ENCODE assay signal across 29 mouse cellular contexts in the genomic region with DNA sequence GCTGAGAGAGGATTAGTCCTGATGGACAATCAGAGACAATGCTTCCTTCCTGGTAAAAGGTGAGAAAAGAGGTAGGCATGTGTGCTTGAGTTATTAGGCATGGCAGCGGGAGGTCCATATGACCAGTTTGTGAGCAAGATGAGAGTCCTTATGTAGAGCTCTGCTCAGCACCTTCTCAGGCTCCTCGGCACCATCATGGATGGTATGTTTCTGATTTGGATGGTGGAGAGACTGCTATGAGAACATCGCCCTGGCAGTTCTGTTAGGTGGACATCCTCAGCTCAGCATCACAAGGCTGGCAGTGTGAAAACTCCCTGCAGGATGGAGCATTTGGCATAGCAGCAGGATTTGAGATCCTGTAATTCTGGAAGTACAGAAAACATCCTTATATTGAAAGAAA.
DNase-seq lines count a peak whose midpoint lies in the region; ATAC-seq and TF ChIP-seq lines count a peak whose summit lies in the region.
"Had no signal": no experiment of that assay in that cellular context is flagged by ENCODE, and none has a peak within 500 bp of the region (broad histone marks: within the 10 kb centered on the region; RNA-seq: fewer than 3 reads in every experiment).

No protein-coding gene starts in this region.

- H3K36me3 ChIP-seq in hindbrain, postnatal 0 days (ENCODE audit: insufficient read depth, low read length) = no peaks in the 10 kb centered on the region
- no peaks in the 10 kb centered on the region for H3K36me3 ChIP-seq in hindbrain, embryonic 11.5 days (ENCODE audit: control insufficient read depth, insufficient read depth, low read length)
- H3K36me3 ChIP-seq: embryonic facial prominence, embryonic 13.5 days; forebrain, embryonic 10.5 days; forebrain, embryonic 15.5 days; G1E; heart, embryonic 13.5 days; liver, embryonic 12.5 days; neural tube, embryonic 15.5 days had no signal

- no peak overlapping the region for H3K9ac ChIP-seq in hindbrain, postnatal 0 days (replicated peaks; ENCODE audit: low read length)
- H3K9ac ChIP-seq in hindbrain, embryonic 11.5 days (ENCODE audit: low read depth, low read length) = no peak overlapping the region
- H3K9ac ChIP-seq: embryonic facial prominence, embryonic 13.5 days; forebrain, embryonic 15.5 days; heart, embryonic 13.5 days; liver, embryonic 12.5 days; liver, postnatal 0 days; neural tube, embryonic 15.5 days had no signal

- no peaks in the 10 kb centered on the region for H3K9me3 ChIP-seq in hindbrain, postnatal 0 days (ENCODE audit: low read length)
- no peaks in the 10 kb centered on the region for H3K9me3 ChIP-seq in hindbrain, embryonic 11.5 days (ENCODE audit: control insufficient read depth, low read length)
- H3K9me3 ChIP-seq: embryonic facial prominence, embryonic 13.5 days; forebrain, embryonic 10.5 days; forebrain, embryonic 15.5 days; G1E; heart, embryonic 13.5 days; liver, embryonic 12.5 days; neural tube, embryonic 15.5 days had no signal

- no peak for TF ChIP-seq CTCF in hindbrain, postnatal 0 days (IDR thresholded peaks at IDR 0.05; ENCODE audit: low read depth)

- no peaks in the 10 kb centered on the region for H3K4me1 ChIP-seq in hindbrain, postnatal 0 days (ENCODE audit: insufficient read depth, low read length)
- H3K4me1 ChIP-seq in hindbrain, embryonic 11.5 days (replicated peaks; ENCODE audit: control insufficient read depth, insufficient read depth, low read length) = no peaks in the 10 kb centered on the region
- H3K4me1 ChIP-seq: embryonic facial prominence, embryonic 13.5 days; forebrain, embryonic 10.5 days; forebrain, embryonic 15.5 days; heart, embryonic 13.5 days; liver, embryonic 12.5 days; neural tube, embryonic 15.5 days had no signal

- peak; percentile 77 for ATAC-seq in hindbrain, postnatal 0 days
- ATAC-seq in hindbrain, embryonic 11.5 days (ENCODE audit: low FRiP score) = no peak
- peak; percentile 99 for ATAC-seq in cerebellum, adult (ENCODE audit: insufficient number of reproducible peaks, low FRiP score, low TSS enrichment)
- ATAC-seq: forebrain, embryonic 15.5 days; intestine, embryonic 16.5 days; liver, embryonic 12.5 days; liver, postnatal 0 days had no signal

- H3K27ac ChIP-seq in hindbrain, postnatal 0 days = no peak overlapping the region
- H3K27ac ChIP-seq in hindbrain, embryonic 11.5 days (ENCODE audit: low read depth, low read length) = no peak overlapping the region
- H3K27ac ChIP-seq: embryonic facial prominence, embryonic 13.5 days; forebrain, embryonic 10.5 days; forebrain, embryonic 15.5 days; heart, embryonic 13.5 days; kidney, postnatal 0 days; liver, embryonic 12.5 days; macrophage; neural tube, embryonic 15.5 days; stomach, postnatal 0 days had no signal

- DNase-seq in hindbrain, postnatal 0 days (ENCODE audit: low spot score) = peak; percentile 59
- no peak for DNase-seq in hindbrain, embryonic 11.5 days (ENCODE audit: low spot score)
- peak; percentile 83 for DNase-seq in cerebellum, adult 8-10 months
- peak; percentile 87 to 90 for DNase-seq in cerebellum, postnatal 25 days
- DNase-seq in thymus, postnatal 0 days (ENCODE audit: low spot score) = no peak
- no peak for DNase-seq in urinary bladder, postnatal 25 days (ENCODE audit: low spot score)
- DNase-seq: adrenal gland, adult 8-10 months; heart, postnatal 10 days; kidney, adult 8-10 months; layer of hippocampus, adult 9-11 months; liver, postnatal 0 days; midbrain, embryonic 14.5 days; retina, postnatal 1 day; right cerebral cortex, postnatal 25 days; spleen, adult 18-20 months; thymus, adult 18-20 months; thymus, postnatal 36 days had no signal

- 82% methylated on average over 3 of the region's 3 CpGs for WGBS in hindbrain, postnatal 0 days
- WGBS in hindbrain, embryonic 11.5 days = 91% methylated on average over 3 of the region's 3 CpGs

- H3K4me3 ChIP-seq in hindbrain, postnatal 0 days (ENCODE audit: low read length) = no peak overlapping the region
- H3K4me3 ChIP-seq in hindbrain, embryonic 11.5 days (ENCODE audit: low read depth, low read length) = no peak overlapping the region
- H3K4me3 ChIP-seq: embryonic facial prominence, embryonic 13.5 days; forebrain, embryonic 10.5 days; forebrain, embryonic 15.5 days; heart, embryonic 13.5 days; liver, embryonic 12.5 days; neural tube, embryonic 15.5 days had no signal

- no peaks in the 10 kb centered on the region for H3K27me3 ChIP-seq in hindbrain, postnatal 0 days (ENCODE audit: insufficient read depth, low read length)
- H3K27me3 ChIP-seq in hindbrain, embryonic 11.5 days (ENCODE audit: control insufficient read depth, insufficient read depth, low read length) = no peaks in the 10 kb centered on the region
- H3K27me3 ChIP-seq: embryonic facial prominence, embryonic 13.5 days; forebrain, embryonic 15.5 days; heart, embryonic 13.5 days; liver, embryonic 12.5 days; neural tube, embryonic 15.5 days had no signal

- no peak overlapping the region for H3K4me2 ChIP-seq in hindbrain, postnatal 0 days (ENCODE audit: low read depth, low read length)
- no peak overlapping the region for H3K4me2 ChIP-seq in hindbrain, embryonic 11.5 days (replicated peaks; ENCODE audit: low read depth, low read length)
- H3K4me2 ChIP-seq: embryonic facial prominence, embryonic 13.5 days; forebrain, embryonic 15.5 days; heart, embryonic 13.5 days; liver, embryonic 12.5 days; neural tube, embryonic 15.5 days had no signal

Comparison
In these comparisons a context has a peak if more than half of its experiments do, and no peak if none do; other contexts are left out.
1. DNase-seq: peak in hindbrain, postnatal 0 days (single experiment), cerebellum, adult 8-10 months (single experiment) and cerebellum, postnatal 25 days (2 of 2); none in hindbrain, embryonic 11.5 days (single experiment), thymus, postnatal 0 days (single experiment) and urinary bladder, postnatal 25 days (single experiment).